Mouse (Mus musculus): Measurements from ENCODE around the gene Il18.

DNA sequence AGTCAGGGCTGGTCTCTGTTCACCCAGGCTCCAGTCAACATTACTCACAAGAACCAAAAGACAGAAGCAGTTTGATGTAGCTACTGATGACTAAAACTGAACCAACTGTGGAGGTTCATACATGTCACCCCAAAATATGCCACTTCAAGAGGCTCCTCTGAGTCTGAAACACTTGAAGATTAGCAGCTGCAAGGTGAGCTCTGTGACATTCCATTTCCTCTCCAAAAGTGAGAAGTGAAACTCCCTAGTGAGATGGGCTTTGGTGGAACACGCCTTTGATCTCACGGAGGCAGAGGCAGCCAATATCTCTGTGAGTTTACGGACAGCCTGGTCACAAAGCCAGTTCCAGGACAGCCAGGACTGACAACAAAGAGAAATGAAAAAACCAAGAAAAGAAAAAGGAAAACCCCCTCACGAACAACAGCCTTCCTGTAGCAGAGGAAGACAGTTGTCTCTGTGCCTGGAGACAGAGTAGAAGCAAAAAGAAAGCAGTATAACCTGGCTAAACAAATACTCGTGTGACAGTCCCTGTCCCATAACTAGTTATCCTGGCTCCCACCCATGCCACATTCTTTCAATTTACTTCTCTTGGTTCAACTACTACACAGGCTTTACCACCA is 6.7 kb upstream of the Il18 start:
- TF ChIP-seq POLR2A (IDR thresholded peaks at IDR 0.05; ENCODE audit: insufficient read length, low read depth) (no peak), TCF3 (IDR thresholded peaks at IDR 0.05; ENCODE audit: insufficient read length, low read depth) (no peak), MAX (IDR thresholded peaks at IDR 0.05; ENCODE audit: low read depth) (no peak), USF1 (IDR thresholded peaks at IDR 0.05; ENCODE audit: low read depth) (no peak)

Data from myocyte (in vitro differentiated cells).